Mouse (Mus musculus): ENCODE results near the gene Ccnb1ip1. TPM values are rescaled to one million over a fixed set of nuclear protein-coding genes. Genes with fewer than 3 reads are reported as not detected.

The Ccnb1ip1 gene
- polyA plus RNA-seq, 1 experiment from 2014 or later = not detected

- Histone ChIP-seq H3K4me3 (no peak overlapping the region), H3K4me1 (replicated peaks) (no peaks in the 10 kb centered on the region), H3K27ac (no peak overlapping the region), H3K36me3 (peaks cover 8% of the 10 kb centered on the region), H3K27me3 (no peaks in the 10 kb centered on the region), H3K9ac (no peak overlapping the region), H3K9me3 (no peaks in the 10 kb centered on the region), H3K4me2 (no peak overlapping the region)
- ATAC-seq (ENCODE audit: low FRiP score) = no peak
- WGBS = 81% methylated on average over 5 of the region's 5 CpGs
Measured at GRCm38 (mm10) chr14:50758416-50759085, 49.0 kb downstream of the Ccnb1ip1 start.

GRCm38 (mm10) chr14:50744994-50745393 lies 62.5 kb downstream of the Ccnb1ip1 start, which contains the start of gene Olfr749:
TSS of gene Olfr749 (minus strand) at chr14:50745094.
- H3K27ac ChIP-seq = no peak within 1 kb of the TSS
- no peak within 1 kb of the TSS for H3K4me3 ChIP-seq
- no peak within 1 kb of the TSS for H3K9ac ChIP-seq
- no peak within 1 kb of the TSS for H3K4me2 ChIP-seq
- ATAC-seq (ENCODE audit: low FRiP score) = no peak
- no peaks in the 10 kb centered on the region for H3K9me3 ChIP-seq
- no peaks in the 10 kb centered on the region for H3K36me3 ChIP-seq
- no peaks in the 10 kb centered on the region for H3K4me1 ChIP-seq (replicated peaks)
- no peaks in the 10 kb centered on the region for H3K27me3 ChIP-seq

DNA sequence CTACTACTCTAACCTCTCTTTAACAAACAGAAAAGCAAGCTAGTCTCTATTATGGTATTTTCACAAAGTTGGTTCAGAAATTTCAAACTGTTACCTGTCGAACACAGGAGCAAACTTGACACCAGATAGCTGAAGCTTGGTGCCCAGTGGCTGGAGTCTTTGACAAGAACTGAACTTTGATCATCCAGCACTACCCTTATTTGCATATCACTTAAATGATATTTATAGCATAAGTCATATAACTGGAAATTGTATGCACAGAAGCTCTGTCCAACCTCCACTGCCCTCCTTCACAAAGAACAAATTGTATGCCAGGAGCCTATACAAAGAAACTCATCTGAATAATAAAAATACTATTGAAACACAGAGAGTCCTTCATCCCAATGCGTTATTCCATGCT lies 65.9 kb downstream of the Ccnb1ip1 start:
- WGBS = 67% methylated on average over 2 of the region's 2 CpGs
- Histone ChIP-seq H3K9me3 (no peaks in the 10 kb centered on the region), H3K4me3 (no peak overlapping the region), H3K27ac (no peak overlapping the region), H3K4me1 (replicated peaks) (no peaks in the 10 kb centered on the region), H3K9ac (no peak overlapping the region), H3K36me3 (no peaks in the 10 kb centered on the region), H3K4me2 (no peak overlapping the region), H3K27me3 (no peaks in the 10 kb centered on the region)
- ATAC-seq (ENCODE audit: low FRiP score) = no peak

- no peaks in the 10 kb centered on the region for H3K4me1 ChIP-seq (replicated peaks)
- ATAC-seq (ENCODE audit: low FRiP score) = no peak
- WGBS = 82% methylated on average over 2 of the region's 2 CpGs
- H3K9me3 ChIP-seq = no peaks in the 10 kb centered on the region
- no peak overlapping the region for H3K4me2 ChIP-seq
- no peak overlapping the region for H3K27ac ChIP-seq
- no peaks in the 10 kb centered on the region for H3K27me3 ChIP-seq
- H3K9ac ChIP-seq = no peak overlapping the region
- H3K36me3 ChIP-seq = no peaks in the 10 kb centered on the region
- H3K4me3 ChIP-seq = no peak overlapping the region
Measured at GRCm38 (mm10) chr14:50740334-50740733, 67.2 kb downstream of the Ccnb1ip1 start.

Other genes starting within 250 kb of the Ccnb1ip1 start
- gene Olfr744, start 192.9 kb downstream of the Ccnb1ip1 start, polyA plus RNA-seq (2015; fragmentation: Nextera tagmentation; extraction: Ambion mirVana) = not detected in 2 replicates
- gene Olfr745, start 168.3 kb downstream of the Ccnb1ip1 start, polyA plus RNA-seq (2015; fragmentation: Nextera tagmentation; extraction: Ambion mirVana) = not detected in 2 replicates
- not detected in 2 replicates for gene Olfr746, start 160.6 kb downstream of the Ccnb1ip1 start, polyA plus RNA-seq (2015; fragmentation: Nextera tagmentation; extraction: Ambion mirVana)
- gene Olfr747, start 114.5 kb downstream of the Ccnb1ip1 start, polyA plus RNA-seq (2015; fragmentation: Nextera tagmentation; extraction: Ambion mirVana) = not detected in 2 replicates
- gene Olfr748, start 100.4 kb downstream of the Ccnb1ip1 start, polyA plus RNA-seq (2015; fragmentation: Nextera tagmentation; extraction: Ambion mirVana) = not detected in 2 replicates
- not detected in 2 replicates for gene Olfr749, start 62.6 kb downstream of the Ccnb1ip1 start, polyA plus RNA-seq (2015; fragmentation: Nextera tagmentation; extraction: Ambion mirVana)
- 121 and 133 TPM in 2 replicates for gene Ttc5, start 22.2 kb downstream of the Ccnb1ip1 start, polyA plus RNA-seq (2015; fragmentation: Nextera tagmentation; extraction: Ambion mirVana)
- 42.0 and 44.0 TPM in 2 replicates for gene Parp2, start 109 bp upstream of the Ccnb1ip1 start, polyA plus RNA-seq (2015; fragmentation: Nextera tagmentation; extraction: Ambion mirVana)
- gene Tep1, start 62.8 kb upstream of the Ccnb1ip1 start, polyA plus RNA-seq (2015; fragmentation: Nextera tagmentation; extraction: Ambion mirVana) = 2.5 and 3.2 TPM in 2 replicates
- gene Klhl33, start 89.8 kb upstream of the Ccnb1ip1 start, polyA plus RNA-seq (2015; fragmentation: Nextera tagmentation; extraction: Ambion mirVana) = 0.83 and 1.3 TPM in 2 replicates
- gene Osgep, start 117.2 kb upstream of the Ccnb1ip1 start, polyA plus RNA-seq (2015; fragmentation: Nextera tagmentation; extraction: Ambion mirVana) = 116 and 119 TPM in 2 replicates
- 225 and 228 TPM in 2 replicates for gene Apex1, start 117.2 kb upstream of the Ccnb1ip1 start, polyA plus RNA-seq (2015; fragmentation: Nextera tagmentation; extraction: Ambion mirVana)
- gene Pip4p1, start 123.1 kb upstream of the Ccnb1ip1 start, polyA plus RNA-seq (2015; fragmentation: Nextera tagmentation; extraction: Ambion mirVana) = 79.0 and 87.9 TPM in 2 replicates
- gene Pnp, start 123.3 kb upstream of the Ccnb1ip1 start, polyA plus RNA-seq (2015; fragmentation: Nextera tagmentation; extraction: Ambion mirVana) = 24.9 and 27.0 TPM in 2 replicates
- gene Gm49342, start 136.8 kb upstream of the Ccnb1ip1 start, polyA plus RNA-seq (2015; fragmentation: Nextera tagmentation; extraction: Ambion mirVana) = not detected in 2 replicates
- 0.57 and 0.60 TPM in 2 replicates for gene Pnp2, start 148.3 kb upstream of the Ccnb1ip1 start, polyA plus RNA-seq (2015; fragmentation: Nextera tagmentation; extraction: Ambion mirVana)
- gene Rnase10, start 200.0 kb upstream of the Ccnb1ip1 start, polyA plus RNA-seq (2015; fragmentation: Nextera tagmentation; extraction: Ambion mirVana) = not detected in 2 replicates
- gene Rnase9, start 234.1 kb upstream of the Ccnb1ip1 start, polyA plus RNA-seq (2015; fragmentation: Nextera tagmentation; extraction: Ambion mirVana) = not detected in 2 replicates
- gene Rnase11, start 242.4 kb upstream of the Ccnb1ip1 start, polyA plus RNA-seq (2015; fragmentation: Nextera tagmentation; extraction: Ambion mirVana) = not detected in 2 replicates
- gene Rnase12, start 249.9 kb upstream of the Ccnb1ip1 start, polyA plus RNA-seq (2015; fragmentation: Nextera tagmentation; extraction: Ambion mirVana) = not detected in 2 replicates

Measured in hindbrain, embryonic 13.5 days (tissue).